Mouse (Mus musculus): ENCODE results near the gene Gm47429. TPM values are rescaled to one million over a fixed set of nuclear protein-coding genes. Genes with fewer than 3 reads are reported as not detected.
"Not testable (repeated sequence)": the region's sequence is repeated elsewhere in the genome, so short reads cannot be mapped to it uniquely, and the experiment has no call there.

The Gm47429 gene
- polyA plus RNA-seq (2015; fragmentation: Nextera tagmentation; extraction: Ambion mirVana) = not detected in 2 replicates

- H3K27me3 ChIP-seq (ENCODE audit: control insufficient read depth, insufficient read depth, low read length) = no peaks in the 10 kb centered on the region
- WGBS = 81% methylated on average over 2 of the region's 2 CpGs
- ATAC-seq (ENCODE audit: insufficient read depth, low FRiP score) = no peak
- no peak within 1 kb of the TSS for H3K9ac ChIP-seq (ENCODE audit: low read length)
- H3K4me2 ChIP-seq (ENCODE audit: low read depth, low read length) = no peak within 1 kb of the TSS
- H3K9me3 ChIP-seq (replicated peaks; ENCODE audit: control insufficient read depth, low read length) = no peaks in the 10 kb centered on the region
- no peak within 1 kb of the TSS for H3K27ac ChIP-seq (ENCODE audit: low read length)
- no peaks in the 10 kb centered on the region for H3K36me3 ChIP-seq (ENCODE audit: control insufficient read depth, insufficient read depth, low read length)
- H3K4me3 ChIP-seq (replicated peaks; ENCODE audit: low read length) = no peak within 1 kb of the TSS
- H3K4me1 ChIP-seq (ENCODE audit: control insufficient read depth, insufficient read depth, low read length) = no peaks in the 10 kb centered on the region
Observed at GRCm38 (mm10) chr13:50443812-50444211, at the start of gene Gm47429. Gene Gm47429, minus strand, starts transcription at chr13:50443912.

- not testable (repeated sequence) for ATAC-seq (ENCODE audit: insufficient read depth, low FRiP score); H3K4me2 ChIP-seq (ENCODE audit: low read depth, low read length); H3K27me3 ChIP-seq (ENCODE audit: control insufficient read depth, insufficient read depth, low read length); H3K9me3 ChIP-seq (replicated peaks; ENCODE audit: control insufficient read depth, low read length); H3K36me3 ChIP-seq (ENCODE audit: control insufficient read depth, insufficient read depth, low read length); H3K4me3 ChIP-seq (replicated peaks; ENCODE audit: low read length); H3K4me1 ChIP-seq (ENCODE audit: control insufficient read depth, insufficient read depth, low read length); H3K27ac ChIP-seq (ENCODE audit: low read length); H3K9ac ChIP-seq (ENCODE audit: low read length)
Observed at GRCm38 (mm10) chr13:50488510-50488909, 44.8 kb upstream of the Gm47429 start.

- Histone ChIP-seq H3K9me3 (replicated peaks; ENCODE audit: control insufficient read depth, low read length) (no peaks in the 10 kb centered on the region), H3K4me3 (replicated peaks; ENCODE audit: low read length) (no peak within 1 kb of the TSS), H3K9ac (ENCODE audit: low read length) (no peak within 1 kb of the TSS), H3K4me2 (ENCODE audit: low read depth, low read length) (no peak within 1 kb of the TSS), H3K27ac (ENCODE audit: low read length) (no peak within 1 kb of the TSS), H3K27me3 (ENCODE audit: control insufficient read depth, insufficient read depth, low read length) (no peaks in the 10 kb centered on the region), H3K4me1 (ENCODE audit: control insufficient read depth, insufficient read depth, low read length) (no peaks in the 10 kb centered on the region), H3K36me3 (ENCODE audit: control insufficient read depth, insufficient read depth, low read length) (no peaks in the 10 kb centered on the region)
- 78% methylated on average over 4 of the region's 4 CpGs for WGBS
- no peak for ATAC-seq (ENCODE audit: insufficient read depth, low FRiP score)
Observed at GRCm38 (mm10) chr13:50467007-50467406, 23.3 kb upstream of the Gm47429 start, which contains the start of gene Nutm2. Gene Nutm2, plus strand, starts transcription at chr13:50467307.

GRCm38 (mm10) chr13:50464621-50465562, 21.2 kb upstream of the Gm47429 start:
- Histone ChIP-seq H3K4me3 (replicated peaks; ENCODE audit: low read length) (peak overlapping the region; percentile 15; the same call in 1 of the 2 replicates), H3K4me2 (ENCODE audit: low read depth, low read length) (peak overlapping the region; percentile 36), H3K9ac (ENCODE audit: low read length) (no peak overlapping the region), H3K4me1 (ENCODE audit: control insufficient read depth, insufficient read depth, low read length) (no peaks in the 10 kb centered on the region), H3K27ac (ENCODE audit: low read length) (no peak overlapping the region), H3K36me3 (ENCODE audit: control insufficient read depth, insufficient read depth, low read length) (no peaks in the 10 kb centered on the region), H3K9me3 (replicated peaks; ENCODE audit: control insufficient read depth, low read length) (no peaks in the 10 kb centered on the region), H3K27me3 (ENCODE audit: control insufficient read depth, insufficient read depth, low read length) (no peaks in the 10 kb centered on the region)
- no peak for ATAC-seq (ENCODE audit: insufficient read depth, low FRiP score)
- WGBS = 23% methylated on average over 27 of the region's 27 CpGs

- H3K27ac ChIP-seq (ENCODE audit: low read length); H3K4me1 ChIP-seq (ENCODE audit: control insufficient read depth, insufficient read depth, low read length); H3K4me2 ChIP-seq (ENCODE audit: low read depth, low read length); H3K36me3 ChIP-seq (ENCODE audit: control insufficient read depth, insufficient read depth, low read length); H3K9ac ChIP-seq (ENCODE audit: low read length); H3K9me3 ChIP-seq (replicated peaks; ENCODE audit: control insufficient read depth, low read length); H3K4me3 ChIP-seq (replicated peaks; ENCODE audit: low read length); H3K27me3 ChIP-seq (ENCODE audit: control insufficient read depth, insufficient read depth, low read length); ATAC-seq (ENCODE audit: insufficient read depth, low FRiP score): not testable (repeated sequence)
- 55% methylated on average over 2 of the region's 2 CpGs for WGBS
Observed at GRCm38 (mm10) chr13:50460433-50460832, 16.7 kb upstream of the Gm47429 start.

- Histone ChIP-seq H3K27ac (ENCODE audit: low read length) (no peak overlapping the region), H3K4me1 (ENCODE audit: control insufficient read depth, insufficient read depth, low read length) (no peaks in the 10 kb centered on the region), H3K4me2 (ENCODE audit: low read depth, low read length) (no peak overlapping the region), H3K4me3 (replicated peaks; ENCODE audit: low read length) (no peak overlapping the region), H3K27me3 (ENCODE audit: control insufficient read depth, insufficient read depth, low read length) (no peaks in the 10 kb centered on the region), H3K36me3 (ENCODE audit: control insufficient read depth, insufficient read depth, low read length) (no peaks in the 10 kb centered on the region), H3K9ac (ENCODE audit: low read length) (no peak overlapping the region), H3K9me3 (replicated peaks; ENCODE audit: control insufficient read depth, low read length) (no peaks in the 10 kb centered on the region)
- WGBS = 32% methylated on average over 4 of the region's 4 CpGs
- no peak for ATAC-seq (ENCODE audit: insufficient read depth, low FRiP score)
Observed at GRCm38 (mm10) chr13:50453426-50453825, 9.7 kb upstream of the Gm47429 start.

GRCm38 (mm10) chr13:50452266-50452665, 8.6 kb upstream of the Gm47429 start:
- H3K4me3 ChIP-seq (replicated peaks; ENCODE audit: low read length); H3K36me3 ChIP-seq (ENCODE audit: control insufficient read depth, insufficient read depth, low read length): not testable (repeated sequence)
- 59% methylated on average over 9 of the region's 9 CpGs for WGBS

GRCm38 (mm10) chr13:50445261-50445660, 1.5 kb upstream of the Gm47429 start:
- H3K27ac ChIP-seq (ENCODE audit: low read length) = no peak overlapping the region
- 70% methylated on average over 4 of the region's 4 CpGs for WGBS

More at GRCm38 (mm10) chr13:50452266-50452665, 8.6 kb upstream of the Gm47429 start:
- not testable (repeated sequence) for H3K9ac ChIP-seq (ENCODE audit: low read length); H3K4me2 ChIP-seq (ENCODE audit: low read depth, low read length); H3K4me1 ChIP-seq (ENCODE audit: control insufficient read depth, insufficient read depth, low read length); H3K27ac ChIP-seq (ENCODE audit: low read length); H3K9me3 ChIP-seq (replicated peaks; ENCODE audit: control insufficient read depth, low read length); ATAC-seq (ENCODE audit: insufficient read depth, low FRiP score); H3K27me3 ChIP-seq (ENCODE audit: control insufficient read depth, insufficient read depth, low read length)

GRCm38 (mm10) chr13:50426686-50427085, 17.0 kb downstream of the Gm47429 start:
- H3K4me1 ChIP-seq (ENCODE audit: control insufficient read depth, insufficient read depth, low read length) = no peaks in the 10 kb centered on the region

More at GRCm38 (mm10) chr13:50445261-50445660, 1.5 kb upstream of the Gm47429 start:
- ATAC-seq (ENCODE audit: insufficient read depth, low FRiP score) = no peak
- H3K27me3 ChIP-seq (ENCODE audit: control insufficient read depth, insufficient read depth, low read length) = no peaks in the 10 kb centered on the region
- H3K36me3 ChIP-seq (ENCODE audit: control insufficient read depth, insufficient read depth, low read length) = no peaks in the 10 kb centered on the region
- H3K9ac ChIP-seq (ENCODE audit: low read length) = no peak overlapping the region
- H3K9me3 ChIP-seq (replicated peaks; ENCODE audit: control insufficient read depth, low read length) = no peaks in the 10 kb centered on the region
- no peak overlapping the region for H3K4me2 ChIP-seq (ENCODE audit: low read depth, low read length)
- no peak overlapping the region for H3K4me3 ChIP-seq (replicated peaks; ENCODE audit: low read length)
- no peaks in the 10 kb centered on the region for H3K4me1 ChIP-seq (ENCODE audit: control insufficient read depth, insufficient read depth, low read length)

More at GRCm38 (mm10) chr13:50426686-50427085, 17.0 kb downstream of the Gm47429 start:
- Histone ChIP-seq H3K36me3 (ENCODE audit: control insufficient read depth, insufficient read depth, low read length) (peaks cover 8% of the 10 kb centered on the region), H3K27me3 (ENCODE audit: control insufficient read depth, insufficient read depth, low read length) (no peaks in the 10 kb centered on the region), H3K4me3 (replicated peaks; ENCODE audit: low read length) (no peak overlapping the region), H3K9me3 (replicated peaks; ENCODE audit: control insufficient read depth, low read length) (no peaks in the 10 kb centered on the region), H3K4me2 (ENCODE audit: low read depth, low read length) (no peak overlapping the region), H3K9ac (ENCODE audit: low read length) (no peak overlapping the region), H3K27ac (ENCODE audit: low read length) (no peak overlapping the region)
- WGBS = 84% methylated on average over 4 of the region's 4 CpGs
- no peak for ATAC-seq (ENCODE audit: insufficient read depth, low FRiP score)
